Mouse (Mus musculus) forebrain, embryonic 11.5 days (tissue): ENCODE results near the gene Atxn7l3. TPM values are rescaled to one million over a fixed set of nuclear protein-coding genes. Genes with fewer than 3 reads are reported as not detected.
"Not testable (repeated sequence)": the region's sequence is repeated elsewhere in the genome, so short reads cannot be mapped to it uniquely, and the experiment has no call there.

Experiments
- ATAC-seq: fragments of 200-750 bp; cut with Nextera tagmentation; replicated peaks from 2 replicates; pipeline ENCODE4 v1.8.0; 2017; ENCODE audit warnings: moderate TSS enrichment; ENCODE audit not compliant: low FRiP score
- DNase-seq: peaks from one replicate; pipeline ENCODE4 v3.0.0-alpha.2; 2017; ENCODE audit warnings: low spot score
- H3K27ac ChIP-seq: fragments of 300-500 bp; sonication (generic); 2 replicates; pipeline ENCODE4 v1.5.1; 2014; ENCODE audit warnings: low read depth, low read length
- H3K27me3 ChIP-seq: fragments of 300-500 bp; sonication (generic); 2 replicates; pipeline ENCODE4 v1.6.1; 2014; ENCODE audit warnings: mild to moderate bottlenecking, low read length, mixed read lengths; ENCODE audit not compliant: control insufficient read depth, insufficient read depth
- H3K36me3 ChIP-seq: fragments of 300-500 bp; sonication (generic); 2 replicates; pipeline ENCODE4 v1.6.1; 2014; ENCODE audit warnings: mild to moderate bottlenecking, low read length, moderate library complexity, mixed read lengths; ENCODE audit not compliant: control insufficient read depth, insufficient read depth
- H3K4me1 ChIP-seq: fragments of 300-500 bp; sonication (generic); replicated peaks from 2 replicates; pipeline ENCODE4 v1.6.1; 2014; ENCODE audit warnings: low read length, mixed read lengths; ENCODE audit not compliant: control insufficient read depth, insufficient read depth
- H3K4me2 ChIP-seq: fragments of 300-500 bp; sonication (generic); 2 replicates; pipeline ENCODE4 v1.6.1; 2014; ENCODE audit warnings: low read depth, mild to moderate bottlenecking, low read length, moderate library complexity, mixed read lengths; ENCODE audit not compliant: severe bottlenecking
- H3K4me3 ChIP-seq: fragments of 300-500 bp; sonication (generic); 2 replicates; pipeline ENCODE4 v1.5.1; 2014; ENCODE audit warnings: low read depth, low read length
- H3K9ac ChIP-seq: fragments of 300-500 bp; sonication (generic); 2 replicates; pipeline ENCODE4 v1.6.1; 2014; ENCODE audit warnings: low read length
- H3K9me3 ChIP-seq: fragments of 300-500 bp; sonication (generic); 2 replicates; pipeline ENCODE4 v1.6.1; 2016; ENCODE audit warnings: low read length, mixed read lengths; ENCODE audit not compliant: control insufficient read depth
- WGBS: fragments of 180-500 bp; shearing (Covaris S2); extraction: QIAGEN DNeasy Blood & Tissue Kit; methylation state at CpG from one replicate; pipeline ENCODE4 v1.1.7; 2014; 5-methylcytosine and 5-hydroxymethylcytosine counted together
- polyA plus RNA-seq: library from polyadenylated mRNA; unstranded; fragments of >200 nt; fragmentation: Nextera tagmentation; extraction: Ambion mirVana; gene quantifications from 2 replicates; pipeline ENCODE4 v1.2.1, GENCODE M21; 2014

Atxn7l3 gene
- polyA plus RNA-seq, 1 experiment from 2014 or later: 20.8 TPM

DNA sequence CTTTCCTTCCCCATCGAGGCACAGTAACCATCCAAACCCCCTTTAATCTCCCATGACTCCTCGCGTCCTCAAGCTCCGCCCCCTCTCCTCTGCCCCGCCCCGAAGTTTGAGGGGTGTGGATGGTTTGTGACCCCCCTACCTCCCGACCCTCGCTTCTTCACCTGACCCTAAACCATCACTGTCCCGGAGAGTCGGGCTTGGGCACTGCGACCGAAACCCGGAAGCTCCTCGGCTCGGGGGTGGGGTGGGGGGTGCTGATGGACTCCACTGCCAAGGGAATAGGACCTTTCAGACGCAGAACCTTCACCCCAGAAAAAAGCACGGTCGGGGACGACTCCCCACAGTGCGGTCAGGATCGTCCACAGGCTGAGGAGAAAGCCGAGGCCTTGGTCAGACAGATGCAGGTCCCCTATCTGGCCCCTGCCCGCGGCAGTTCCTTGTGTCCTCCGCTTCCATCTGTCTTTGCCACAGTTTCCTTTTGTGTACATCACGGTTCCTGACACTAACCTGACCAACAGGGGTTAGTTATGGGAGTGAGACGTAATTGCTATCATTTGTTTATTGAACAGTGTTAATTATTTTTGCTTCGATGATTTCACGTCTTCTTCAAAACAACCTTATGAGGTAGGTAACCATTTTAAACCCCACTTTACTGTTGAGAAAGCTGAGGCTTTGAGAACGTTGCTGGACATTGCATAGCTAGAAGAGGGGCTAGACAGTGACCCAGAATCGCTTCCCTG is 11.2 kb downstream of the Atxn7l3 start:
- Histone ChIP-seq H3K27me3 (no peaks in the 10 kb centered on the region), H3K9ac (peak overlapping the region; percentile 79), H3K4me3 (peak overlapping the region; percentile 69), H3K36me3 (peaks cover under 1% of the 10 kb centered on the region; the same call in 1 of the 2 replicates), H3K27ac (peak overlapping the region; percentile 18; the same call in 1 of the 2 replicates), H3K4me2 (peak overlapping the region; percentile 70), H3K9me3 (no peaks in the 10 kb centered on the region), H3K4me1 (0 out of 2 replicates have a peak, but pooled peaks cover 2% of the 10 kb centered on the region)
- 6% methylated on average over 31 of the region's 31 CpGs for WGBS
- ATAC-seq: peak; percentile 64
- DNase-seq: no peak

DNA sequence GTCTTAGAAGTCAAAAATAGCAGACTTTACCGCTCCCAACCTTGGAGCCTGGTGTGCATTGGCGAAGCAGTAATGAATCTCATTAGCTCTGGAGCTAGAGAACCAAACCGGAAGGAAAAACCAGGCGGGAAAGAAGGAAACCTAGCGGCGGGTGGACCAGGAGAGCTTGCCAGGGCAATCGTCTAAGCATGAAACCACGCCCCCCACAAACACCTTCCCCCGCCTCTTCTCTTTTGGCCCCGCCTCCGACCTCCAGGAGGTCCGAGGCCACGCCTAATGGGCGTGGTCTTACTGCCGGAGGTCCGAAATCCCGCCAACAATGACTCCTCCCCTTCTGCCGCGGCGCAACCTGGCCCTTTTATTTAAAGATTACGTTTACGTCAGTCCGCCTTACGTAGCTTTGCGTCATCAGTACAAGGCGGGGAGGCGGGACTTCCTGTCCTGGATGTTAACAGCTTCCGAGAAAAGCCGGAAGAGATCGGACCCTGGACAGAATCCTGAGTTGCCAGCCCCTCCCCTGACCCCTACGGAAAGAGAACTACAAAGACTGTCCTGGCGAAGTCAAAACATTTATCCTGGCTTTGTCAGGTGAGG is 11.8 kb downstream of the Atxn7l3 start, which contains the start of gene Tmub2:
TSS of gene Tmub2 (plus strand) at position 431 of the 594 bp plus-strand sequence.
- no peaks in the 10 kb centered on the region for H3K36me3 ChIP-seq
- H3K27me3 ChIP-seq: no peaks in the 10 kb centered on the region
- H3K4me2 ChIP-seq: peak within 1 kb of the TSS; percentile 70
- DNase-seq (peak; percentile 97), ATAC-seq (peak; percentile 88)
- H3K27ac ChIP-seq: peak within 1 kb of the TSS; percentile 18; the same call in 1 of the 2 replicates
- no peaks in the 10 kb centered on the region for H3K9me3 ChIP-seq
- peak within 1 kb of the TSS; percentile 79 for H3K9ac ChIP-seq
- H3K4me1 ChIP-seq: 0 out of 2 replicates have a peak, but pooled peaks cover 2% of the 10 kb centered on the region
- WGBS: under 1% methylated on average over 31 of the region's 32 CpGs
- peak within 1 kb of the TSS; percentile 69 for H3K4me3 ChIP-seq

DNA sequence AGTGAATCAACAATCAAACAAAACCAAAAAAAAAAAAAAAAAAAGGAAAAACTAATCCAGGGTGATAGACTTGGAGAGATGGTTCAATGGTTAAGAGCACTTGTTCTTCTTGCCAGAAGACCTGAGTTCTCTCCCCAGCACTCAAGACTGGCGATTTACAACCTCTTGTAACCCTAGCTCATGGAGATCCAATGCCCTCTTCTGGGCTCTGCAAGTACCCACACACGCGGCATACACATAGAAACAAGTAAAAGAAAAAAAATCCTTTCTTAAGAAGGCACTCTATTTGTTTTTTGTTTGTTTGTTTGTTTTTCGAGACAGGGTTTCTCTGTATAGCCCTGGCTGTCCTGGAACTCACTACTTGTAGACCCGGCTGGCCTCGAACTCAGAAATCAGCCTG is 12.5 kb downstream of the Atxn7l3 start:
- Histone ChIP-seq H3K4me2 (no peak overlapping the region), H3K36me3 (no peaks in the 10 kb centered on the region), H3K4me3 (no peak overlapping the region), H3K4me1 (0 out of 2 replicates have a peak, but pooled peaks cover 2% of the 10 kb centered on the region), H3K27me3 (no peaks in the 10 kb centered on the region), H3K27ac (no peak overlapping the region), H3K9me3 (no peaks in the 10 kb centered on the region), H3K9ac (no peak overlapping the region)
- WGBS: 89% methylated on average over 6 of the region's 6 CpGs
- ATAC-seq: no peak
- no peak for DNase-seq

GRCm38 (mm10) chr11:102280267-102280666 is 16.2 kb downstream of the Atxn7l3 start:
- not testable (repeated sequence) for H3K27ac ChIP-seq, H3K27me3 ChIP-seq, DNase-seq, H3K36me3 ChIP-seq, H3K9ac ChIP-seq, H3K9me3 ChIP-seq, ATAC-seq, H3K4me1 ChIP-seq, H3K4me3 ChIP-seq, H3K4me2 ChIP-seq
- 71% methylated on average over 6 of the region's 6 CpGs for WGBS

DNA sequence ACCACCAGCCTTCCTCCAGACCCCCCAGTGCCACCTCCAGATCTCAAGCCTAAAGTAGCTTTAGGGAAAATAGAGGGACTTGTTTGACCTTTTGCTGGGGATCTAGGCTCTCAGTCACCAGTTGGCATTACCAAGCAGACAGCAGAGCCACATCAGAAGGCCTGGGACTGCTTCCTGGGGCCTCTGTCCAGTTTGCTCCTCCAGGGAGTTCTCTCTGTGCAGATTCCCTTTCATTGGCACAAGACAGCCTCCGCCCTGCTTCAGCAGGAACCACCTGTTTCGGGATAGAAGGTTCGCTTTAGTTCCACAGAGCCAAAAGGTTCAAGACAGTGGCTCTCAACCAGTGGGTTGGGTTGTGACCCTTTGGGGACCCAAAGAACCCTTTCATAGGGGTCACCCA is 16.8 kb downstream of the Atxn7l3 start:
- no peak overlapping the region for H3K27ac ChIP-seq
- H3K4me3 ChIP-seq: no peak overlapping the region
- H3K4me2 ChIP-seq: no peak overlapping the region
- 87% methylated on average over 3 of the region's 3 CpGs for WGBS
- H3K9ac ChIP-seq: no peak overlapping the region
- H3K9me3 ChIP-seq: no peaks in the 10 kb centered on the region
- no peak for ATAC-seq
- no peaks in the 10 kb centered on the region for H3K36me3 ChIP-seq
- H3K4me1 ChIP-seq: peaks cover 5% of the 10 kb centered on the region; the same call in 1 of the 2 replicates
- H3K27me3 ChIP-seq: peaks cover 7% of the 10 kb centered on the region; the same call in 1 of the 2 replicates
- DNase-seq: no peak

GRCm38 (mm10) chr11:102277754-102278153 is 18.7 kb downstream of the Atxn7l3 start:
- Histone ChIP-seq H3K36me3 (no peaks in the 10 kb centered on the region), H3K27me3 (peaks cover 7% of the 10 kb centered on the region; the same call in 1 of the 2 replicates), H3K9me3 (no peaks in the 10 kb centered on the region), H3K4me1 (peaks cover 5% of the 10 kb centered on the region; the same call in 1 of the 2 replicates), H3K4me3 (no peak overlapping the region), H3K4me2 (no peak overlapping the region), H3K9ac (no peak overlapping the region), H3K27ac (no peak overlapping the region)
- ATAC-seq: no peak
- DNase-seq: no peak
- 55% methylated on average over 10 of the region's 12 CpGs for WGBS

DNA sequence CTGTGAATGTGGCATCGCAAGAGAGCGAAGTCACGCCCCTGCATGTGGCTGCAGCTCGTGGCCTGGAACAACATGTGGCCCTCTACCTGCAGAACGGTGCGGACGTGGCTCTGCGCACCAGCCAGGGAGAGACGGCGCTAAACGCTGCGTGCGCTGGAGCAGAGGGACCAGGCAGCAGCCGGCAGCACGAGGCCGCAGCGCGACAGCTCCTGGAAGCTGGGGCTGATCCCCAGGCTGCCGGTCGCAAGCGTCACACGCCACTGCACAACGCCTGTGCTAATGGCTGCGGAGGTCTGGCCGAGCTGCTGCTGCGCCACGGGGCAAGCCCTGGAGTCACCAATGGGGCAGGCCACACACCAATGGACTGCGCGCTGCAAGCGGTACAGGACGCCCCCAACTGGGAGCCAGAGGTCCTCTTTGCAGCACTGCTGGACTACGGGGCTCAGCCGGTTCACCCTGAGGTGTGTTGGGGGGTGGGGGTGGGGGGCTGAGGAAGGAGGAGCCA is 20.0 kb downstream of the Atxn7l3 start:
- H3K4me3 ChIP-seq: peak overlapping the region; percentile 23
- H3K9ac ChIP-seq: peak overlapping the region; percentile 48
- WGBS: 1% methylated on average over 33 of the region's 33 CpGs
- no peaks in the 10 kb centered on the region for H3K36me3 ChIP-seq
- H3K9me3 ChIP-seq: no peaks in the 10 kb centered on the region
- peak; percentile 53; the same call in 1 of the 2 replicates for ATAC-seq
- H3K27me3 ChIP-seq: peaks cover 7% of the 10 kb centered on the region; the same call in 1 of the 2 replicates
- DNase-seq: peak; percentile 79
- H3K27ac ChIP-seq: no peak overlapping the region
- H3K4me2 ChIP-seq: peak overlapping the region; percentile 63
- H3K4me1 ChIP-seq: peaks cover 5% of the 10 kb centered on the region; the same call in 1 of the 2 replicates

GRCm38 (mm10) chr11:102268520-102269244 is 27.7 kb downstream of the Atxn7l3 start, which contains the start of gene Asb16:
Gene Asb16, plus strand, starts transcription at chr11:102268743.
- WGBS: 90% methylated on average over 12 of the region's 12 CpGs

More at GRCm38 (mm10) chr11:102268520-102269244, 27.7 kb downstream of the Atxn7l3 start, which contains the start of gene Asb16:
- ATAC-seq (no peak), DNase-seq (no peak)
- H3K4me3 ChIP-seq: no peak within 1 kb of the TSS
- no peak within 1 kb of the TSS for H3K27ac ChIP-seq
- 0 out of 2 replicates have a peak, but pooled peaks cover 2% of the 10 kb centered on the region for H3K4me1 ChIP-seq
- no peak within 1 kb of the TSS for H3K9ac ChIP-seq
- H3K27me3 ChIP-seq: no peaks in the 10 kb centered on the region
- no peaks in the 10 kb centered on the region for H3K9me3 ChIP-seq
- H3K4me2 ChIP-seq: no peak within 1 kb of the TSS
- H3K36me3 ChIP-seq: no peaks in the 10 kb centered on the region
